Mouse (Mus musculus): ENCODE measurements at regions not wholly inside any gene's neighbourhood (a gene's known extent, or its start where the extent isn't known, plus 50 kb on each side); places are given as distances from the start of the nearest gene placed in this dataset.
"Not testable (repeated sequence)": the region's sequence is repeated elsewhere in the genome, so short reads cannot be mapped to it uniquely, and the experiment has no call there.

GRCm38 (mm10) chr13:4858341-4858740 lies 249.4 kb upstream of the Akr1e1 start:
- DNase-seq, result no peak

- DNase-seq, result not testable (repeated sequence)
These were observed 230.5 kb upstream of the Akr1e1 start for GRCm38 (mm10) chr13:4839481-4839880.

- no peak for DNase-seq
These were observed 217.8 kb upstream of the Akr1e1 start for GRCm38 (mm10) chr13:4826756-4827155.

- not testable (repeated sequence) for DNase-seq
These were observed 216.8 kb upstream of the Akr1e1 start for GRCm38 (mm10) chr13:4825749-4826148.

- no peak for DNase-seq
These were observed 197.9 kb upstream of the Akr1e1 start for GRCm38 (mm10) chr13:4806876-4807275.

- no peak for DNase-seq
These were observed 191.7 kb upstream of the Akr1e1 start for GRCm38 (mm10) chr13:4800666-4801065.

- no peak for DNase-seq
These were observed 182.2 kb upstream of the Akr1e1 start for GRCm38 (mm10) chr13:4791139-4791538.

GRCm38 (mm10) chr13:4790414-4790813 lies 181.4 kb upstream of the Akr1e1 start:
- no peak for DNase-seq

- no peak for DNase-seq
These were observed 174.3 kb upstream of the Akr1e1 start for GRCm38 (mm10) chr13:4783290-4783689.

GRCm38 (mm10) chr13:4778264-4778823 lies 169.4 kb upstream of the Akr1e1 start:
- DNase-seq, result not testable (repeated sequence)

GRCm38 (mm10) chr13:4776855-4777254 lies 167.9 kb upstream of the Akr1e1 start:
- DNase-seq, result no peak

GRCm38 (mm10) chr13:4772324-4772723 lies 163.3 kb upstream of the Akr1e1 start:
- no peak for DNase-seq

- peak; percentile 66 for DNase-seq
These were observed 162.4 kb upstream of the Akr1e1 start for GRCm38 (mm10) chr13:4771120-4772075.

- DNase-seq, result no peak
These were observed 151.0 kb upstream of the Akr1e1 start for GRCm38 (mm10) chr13:4759965-4760364.

- DNase-seq, result no peak
These were observed 147.6 kb upstream of the Akr1e1 start for GRCm38 (mm10) chr13:4756529-4756928.

- no peak for DNase-seq
These were observed 134.0 kb upstream of the Akr1e1 start for GRCm38 (mm10) chr13:4742930-4743329.

- not testable (repeated sequence) for DNase-seq
These were observed 107.3 kb upstream of the Akr1e1 start for GRCm38 (mm10) chr13:4716299-4716698.

GRCm38 (mm10) chr13:4714724-4715123 lies 105.8 kb upstream of the Akr1e1 start:
- no peak for DNase-seq

GRCm38 (mm10) chr13:4712698-4713097 lies 103.7 kb upstream of the Akr1e1 start:
- no peak for DNase-seq

GRCm38 (mm10) chr13:4699591-4699990 lies 90.6 kb upstream of the Akr1e1 start:
- not testable (repeated sequence) for DNase-seq

GRCm38 (mm10) chr13:4666375-4667140 lies 57.6 kb upstream of the Akr1e1 start:
- DNase-seq, result no peak

- no peak for DNase-seq
These were observed 54.4 kb upstream of the Akr1e1 start for GRCm38 (mm10) chr13:4663390-4663789.

GRCm38 (mm10) chr13:4662336-4663101 lies 53.5 kb upstream of the Akr1e1 start:
- no peak for DNase-seq

Data from right cerebral cortex, postnatal 25 days (tissue).